Mouse (Mus musculus): ENCODE measurements around the gene BC035044. TPM values are rescaled to one million over a fixed set of nuclear protein-coding genes. Genes with fewer than 3 reads are reported as not detected.

The BC035044 gene
- polyA plus RNA-seq, 1 experiment: 0.45 TPM

- WGBS: 39% methylated on average over 2 of the region's 2 CpGs
- H3K36me3 ChIP-seq (ENCODE audit: control insufficient read depth, insufficient read depth, low read length): no peaks in the 10 kb centered on the region
- no peak overlapping the region for H3K27ac ChIP-seq (ENCODE audit: insufficient read depth, low read depth, low read length)
- no peak overlapping the region for H3K4me3 ChIP-seq (ENCODE audit: insufficient read depth, low read depth, low read length)
- TF ChIP-seq POLR2A (IDR thresholded peaks at IDR 0.05; ENCODE audit: low read depth, low read length) (no peak), CTCF (conservative IDR thresholded peaks at IDR 0.05; ENCODE audit: insufficient read depth, insufficient read length, low read depth, low read length) (peak; percentile 63)
- DNase-seq: peak; percentile 67
- H3K27me3 ChIP-seq (replicated peaks; ENCODE audit: control insufficient read depth, insufficient read depth, low read length): no peaks in the 10 kb centered on the region
- H3K4me1 ChIP-seq (ENCODE audit: control insufficient read depth, insufficient read depth, low read length): no peaks in the 10 kb centered on the region
Observed at GRCm38 (mm10) chr6:128849902-128850301, 41.0 kb downstream of the BC035044 start.

GRCm38 (mm10) chr6:128847401-128847800 is 43.5 kb downstream of the BC035044 start:
- Histone ChIP-seq H3K27ac (ENCODE audit: insufficient read depth, low read depth, low read length) (no peak overlapping the region), H3K36me3 (ENCODE audit: control insufficient read depth, insufficient read depth, low read length) (no peaks in the 10 kb centered on the region), H3K27me3 (replicated peaks; ENCODE audit: control insufficient read depth, insufficient read depth, low read length) (no peaks in the 10 kb centered on the region), H3K4me3 (ENCODE audit: insufficient read depth, low read depth, low read length) (no peak overlapping the region), H3K4me1 (ENCODE audit: control insufficient read depth, insufficient read depth, low read length) (no peaks in the 10 kb centered on the region; the same call in 1 of the 2 replicates)
- 100% methylated on average over 4 of the region's 4 CpGs for WGBS
- no peak for DNase-seq
- TF ChIP-seq POLR2A (IDR thresholded peaks at IDR 0.05; ENCODE audit: low read depth, low read length) (no peak), CTCF (conservative IDR thresholded peaks at IDR 0.05; ENCODE audit: insufficient read depth, insufficient read length, low read depth, low read length) (no peak)

GRCm38 (mm10) chr6:128845998-128846542 is 44.9 kb downstream of the BC035044 start:
- no peak overlapping the region for H3K27ac ChIP-seq (ENCODE audit: insufficient read depth, low read depth, low read length)
- 65% methylated on average over 9 of the region's 9 CpGs for WGBS
- no peak overlapping the region for H3K4me3 ChIP-seq (ENCODE audit: insufficient read depth, low read depth, low read length)
- no peaks in the 10 kb centered on the region for H3K27me3 ChIP-seq (replicated peaks; ENCODE audit: control insufficient read depth, insufficient read depth, low read length)
- no peak for TF ChIP-seq CTCF (conservative IDR thresholded peaks at IDR 0.05; ENCODE audit: insufficient read depth, insufficient read length, low read depth, low read length)
- TF ChIP-seq POLR2A (IDR thresholded peaks at IDR 0.05; ENCODE audit: low read depth, low read length): no peak
- no peaks in the 10 kb centered on the region for H3K36me3 ChIP-seq (ENCODE audit: control insufficient read depth, insufficient read depth, low read length)
- no peak for DNase-seq
- no peaks in the 10 kb centered on the region; the same call in 1 of the 2 replicates for H3K4me1 ChIP-seq (ENCODE audit: control insufficient read depth, insufficient read depth, low read length)

DNA sequence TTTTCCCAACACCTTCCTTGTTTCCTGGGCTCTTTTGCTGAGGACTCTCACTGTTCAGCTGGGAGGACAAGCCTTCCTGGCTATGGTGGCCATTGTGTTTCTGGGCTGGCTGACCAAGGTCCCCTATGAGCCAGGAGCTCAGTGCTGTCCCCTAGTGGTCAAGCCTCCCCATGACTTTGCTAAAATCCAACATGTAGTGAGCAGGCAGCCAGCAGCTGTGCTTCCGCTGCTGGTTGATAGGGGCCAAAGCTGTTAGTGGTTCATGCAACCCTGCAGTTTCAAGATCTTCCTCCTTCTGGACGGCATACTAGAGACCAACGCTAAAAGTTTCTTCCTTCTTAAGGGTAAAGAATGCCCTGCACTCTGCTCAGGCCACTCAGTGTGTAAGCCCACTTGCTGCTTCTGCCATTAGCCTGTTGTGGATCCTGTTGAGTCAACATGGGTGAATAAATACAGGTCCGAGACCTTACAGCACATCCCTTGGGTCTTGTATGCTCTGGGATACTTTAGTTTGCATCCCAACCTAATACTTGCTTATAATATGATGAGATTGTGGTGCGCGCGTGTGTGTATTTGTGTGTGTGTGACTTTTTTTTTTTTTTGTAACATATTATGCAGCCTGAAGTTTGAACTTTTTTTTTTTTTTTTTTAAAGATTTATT is 45.5 kb downstream of the BC035044 start:
- WGBS: 45% methylated on average over 7 of the region's 7 CpGs
- TF ChIP-seq POLR2A (IDR thresholded peaks at IDR 0.05; ENCODE audit: low read depth, low read length) (no peak), CTCF (conservative IDR thresholded peaks at IDR 0.05; ENCODE audit: insufficient read depth, insufficient read length, low read depth, low read length) (peak; percentile 99)
- H3K4me3 ChIP-seq (ENCODE audit: insufficient read depth, low read depth, low read length): no peak overlapping the region
- peak; percentile 91 for DNase-seq
- no peaks in the 10 kb centered on the region for H3K27me3 ChIP-seq (replicated peaks; ENCODE audit: control insufficient read depth, insufficient read depth, low read length)
- no peaks in the 10 kb centered on the region for H3K36me3 ChIP-seq (ENCODE audit: control insufficient read depth, insufficient read depth, low read length)
- no peak overlapping the region for H3K27ac ChIP-seq (ENCODE audit: insufficient read depth, low read depth, low read length)
- no peaks in the 10 kb centered on the region; the same call in 1 of the 2 replicates for H3K4me1 ChIP-seq (ENCODE audit: control insufficient read depth, insufficient read depth, low read length)

- TF ChIP-seq POLR2A (IDR thresholded peaks at IDR 0.05; ENCODE audit: low read depth, low read length) (no peak), CTCF (conservative IDR thresholded peaks at IDR 0.05; ENCODE audit: insufficient read depth, insufficient read length, low read depth, low read length) (no peak)
- Histone ChIP-seq H3K4me3 (ENCODE audit: insufficient read depth, low read depth, low read length) (no peak overlapping the region), H3K27me3 (replicated peaks; ENCODE audit: control insufficient read depth, insufficient read depth, low read length) (no peaks in the 10 kb centered on the region), H3K4me1 (ENCODE audit: control insufficient read depth, insufficient read depth, low read length) (no peaks in the 10 kb centered on the region; the same call in 1 of the 2 replicates), H3K36me3 (ENCODE audit: control insufficient read depth, insufficient read depth, low read length) (no peaks in the 10 kb centered on the region), H3K27ac (ENCODE audit: insufficient read depth, low read depth, low read length) (no peak overlapping the region)
- WGBS: 92% methylated on average over 5 of the region's 5 CpGs
- no peak for DNase-seq
Observed at GRCm38 (mm10) chr6:128844586-128845080, 46.3 kb downstream of the BC035044 start.

DNA sequence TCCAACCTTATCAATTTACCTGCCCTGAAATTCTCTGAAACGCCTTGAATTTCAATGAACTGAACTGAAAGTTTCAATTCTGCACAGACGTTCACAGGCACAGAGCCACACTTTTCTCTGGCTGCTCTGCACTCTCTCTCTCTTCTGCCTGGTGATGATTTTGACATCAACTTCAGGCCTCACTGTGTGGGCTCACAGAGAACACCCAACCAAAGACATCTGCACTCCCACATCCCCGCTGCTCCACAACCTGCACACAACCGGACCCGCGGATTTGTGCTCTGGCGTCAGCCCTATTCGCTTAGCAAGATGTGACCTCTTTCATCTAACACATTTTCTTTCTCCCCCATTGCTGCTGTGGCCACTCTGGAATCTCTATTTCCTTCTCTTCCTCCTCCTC is 46.8 kb downstream of the BC035044 start:
- TF ChIP-seq POLR2A (IDR thresholded peaks at IDR 0.05; ENCODE audit: low read depth, low read length): no peak
- no peak for TF ChIP-seq CTCF (conservative IDR thresholded peaks at IDR 0.05; ENCODE audit: insufficient read depth, insufficient read length, low read depth, low read length)
- Histone ChIP-seq H3K4me3 (ENCODE audit: insufficient read depth, low read depth, low read length) (no peak overlapping the region), H3K4me1 (ENCODE audit: control insufficient read depth, insufficient read depth, low read length) (no peaks in the 10 kb centered on the region; the same call in 1 of the 2 replicates), H3K27ac (ENCODE audit: insufficient read depth, low read depth, low read length) (no peak overlapping the region), H3K27me3 (replicated peaks; ENCODE audit: control insufficient read depth, insufficient read depth, low read length) (no peaks in the 10 kb centered on the region), H3K36me3 (ENCODE audit: control insufficient read depth, insufficient read depth, low read length) (no peaks in the 10 kb centered on the region)
- WGBS: 34% methylated on average over 8 of the region's 8 CpGs
- DNase-seq: no peak

- peak; percentile 86 for DNase-seq
- Histone ChIP-seq H3K27ac (ENCODE audit: insufficient read depth, low read depth, low read length) (peak overlapping the region; percentile 64), H3K36me3 (ENCODE audit: control insufficient read depth, insufficient read depth, low read length) (no peaks in the 10 kb centered on the region), H3K4me1 (ENCODE audit: control insufficient read depth, insufficient read depth, low read length) (no peaks in the 10 kb centered on the region; the same call in 1 of the 2 replicates), H3K27me3 (replicated peaks; ENCODE audit: control insufficient read depth, insufficient read depth, low read length) (no peaks in the 10 kb centered on the region), H3K4me3 (ENCODE audit: insufficient read depth, low read depth, low read length) (peak overlapping the region; percentile 80)
- TF ChIP-seq POLR2A (IDR thresholded peaks at IDR 0.05; ENCODE audit: low read depth, low read length) (no peak), CTCF (conservative IDR thresholded peaks at IDR 0.05; ENCODE audit: insufficient read depth, insufficient read length, low read depth, low read length) (no peak)
- under 1% methylated on average over 22 of the region's 22 CpGs for WGBS
Observed at GRCm38 (mm10) chr6:128843479-128843992, 47.4 kb downstream of the BC035044 start.

All from kidney, adult 2 months (tissue).